Mouse (Mus musculus) embryonic fibroblast, embryonic 13.5 days (primary cell): ENCODE results near the gene Chst12. TPM values are rescaled to one million over a fixed set of nuclear protein-coding genes. Genes with fewer than 3 reads are reported as not detected.
"Not testable (repeated sequence)": the region's sequence is repeated elsewhere in the genome, so short reads cannot be mapped to it uniquely, and the experiment has no call there.

Source experiments
- H3K27ac ChIP-seq: 2 replicates; pipeline ENCODE4 v1.5.1; 2012; ENCODE audit warnings: low read length, control low read depth, inconsistent platforms; ENCODE audit not compliant: insufficient read depth
- H3K4me1 ChIP-seq: 2 replicates; pipeline ENCODE4 v1.6.1; 2011; ENCODE audit warnings: low read length; ENCODE audit not compliant: control insufficient read depth, insufficient read depth
- H3K4me3 ChIP-seq: 2 replicates; pipeline ENCODE4 v1.5.1; 2011; ENCODE audit warnings: mild to moderate bottlenecking, control low read depth, low read length; ENCODE audit not compliant: insufficient read depth
- CTCF ChIP-seq: IDR thresholded peaks from 2 replicates; pipeline ENCODE4 v1.5.1; 2011; ENCODE audit warnings: mild to moderate bottlenecking, control low read depth, low read length, moderate library complexity, borderline replicate concordance; ENCODE audit not compliant: insufficient read depth
- POLR2A ChIP-seq: IDR thresholded peaks from 2 replicates; pipeline ENCODE4 v1.6.1; 2011; ENCODE audit warnings: low read depth, mild to moderate bottlenecking, control low read depth, low read length, moderate library complexity
- polyA plus RNA-seq: library from polyadenylated mRNA; stranded (reverse); fragments of >200 nt; gene quantifications from 2 replicates; pipeline ENCODE4 v1.2.4, GENCODE M21; 2011; ENCODE audit warnings: low read depth; ENCODE audit not compliant: missing spikeins, insufficient read length

Chst12 gene
- polyA plus RNA-seq, 1 experiment, result 31.6 TPM

GRCm38 (mm10) chr5:140501982-140502836 is 3.1 kb upstream of the Chst12 start:
- no peak overlapping the region for H3K4me3 ChIP-seq
- TF ChIP-seq CTCF (no peak), POLR2A (no peak; the same call in 1 of the 2 replicates)
- peaks cover 17% of the 10 kb centered on the region for H3K4me1 ChIP-seq
- peak overlapping the region; percentile 88 for H3K27ac ChIP-seq

- peak overlapping the region; percentile 88 for H3K27ac ChIP-seq
- H3K4me1 ChIP-seq, result peaks cover 22% of the 10 kb centered on the region
- H3K4me3 ChIP-seq, result not testable (repeated sequence)
Measured at GRCm38 (mm10) chr5:140502925-140503324, 2.4 kb upstream of the Chst12 start.

GRCm38 (mm10) chr5:140506096-140506794 is 895 bp downstream of the Chst12 start:
- peak overlapping the region; percentile 43 for H3K27ac ChIP-seq
- peaks cover 28% of the 10 kb centered on the region for H3K4me1 ChIP-seq
- peak overlapping the region; percentile 74 for H3K4me3 ChIP-seq
- no peak for TF ChIP-seq POLR2A
- no peak for TF ChIP-seq CTCF

DNA sequence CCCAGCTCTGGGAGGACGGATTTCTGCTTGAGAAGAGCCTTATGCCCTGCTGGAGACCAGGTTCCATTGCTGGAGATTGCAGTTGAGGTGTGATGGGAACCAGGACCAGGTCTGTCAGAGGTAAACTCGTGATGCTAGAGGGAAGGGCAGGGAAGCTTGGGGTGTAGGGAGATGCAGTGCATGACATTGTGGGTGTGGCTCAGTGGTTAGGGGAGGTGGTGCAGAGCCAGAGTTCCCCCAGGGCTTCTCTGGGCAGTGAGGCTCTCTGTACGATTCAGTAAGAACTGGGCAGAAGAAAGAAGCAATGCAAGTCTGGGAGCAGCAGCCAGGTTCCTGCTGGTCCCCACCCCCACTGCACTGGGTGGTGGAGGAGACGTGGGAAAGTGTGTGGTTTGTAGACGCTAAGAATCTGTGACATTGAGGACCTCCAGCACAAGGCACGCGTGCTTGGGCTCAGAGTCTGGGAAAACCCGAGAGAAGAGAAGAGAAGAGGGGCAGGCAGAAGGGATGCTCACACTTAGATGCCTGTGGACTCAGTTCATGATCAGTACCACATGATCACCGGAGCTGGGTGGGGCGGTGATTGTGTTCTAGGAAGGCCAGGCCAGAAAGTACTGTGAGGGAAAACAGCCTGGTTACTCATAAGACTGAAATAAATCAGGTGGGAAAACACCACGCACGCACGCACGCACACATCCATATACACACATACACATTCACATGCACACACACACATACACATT is 2.3 kb downstream of the Chst12 start:
- no peak overlapping the region for H3K4me3 ChIP-seq
- TF ChIP-seq CTCF, result no peak
- TF ChIP-seq POLR2A, result peak; percentile 45; the same call in 1 of the 2 replicates
- no peak overlapping the region for H3K27ac ChIP-seq
- H3K4me1 ChIP-seq, result peaks cover 24% of the 10 kb centered on the region

- H3K27ac ChIP-seq, result no peak overlapping the region
- H3K4me3 ChIP-seq, result no peak overlapping the region
- TF ChIP-seq POLR2A, result no peak
- TF ChIP-seq CTCF, result no peak
- H3K4me1 ChIP-seq, result peaks cover 18% of the 10 kb centered on the region
Measured at GRCm38 (mm10) chr5:140508686-140509085, 3.3 kb downstream of the Chst12 start.

DNA sequence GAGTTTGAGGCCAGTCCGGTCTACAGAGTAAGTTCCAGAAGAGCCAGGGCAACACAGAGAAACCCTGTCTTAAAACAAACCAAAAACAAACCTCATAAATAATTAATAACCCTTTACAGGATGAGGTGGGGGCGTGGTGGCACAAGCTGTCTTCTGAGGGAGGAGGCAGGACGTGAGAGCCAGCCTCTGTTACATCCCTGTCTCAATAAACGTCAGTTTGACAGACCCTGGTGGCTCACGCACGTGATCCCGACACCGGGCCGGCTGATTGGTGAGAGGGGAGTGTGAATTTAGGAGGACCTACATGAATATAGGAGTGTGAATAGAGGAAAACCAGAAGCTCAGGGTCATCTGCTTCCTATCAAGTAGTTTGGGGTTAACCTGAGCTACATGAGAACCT is 3.9 kb downstream of the Chst12 start:
- Histone ChIP-seq H3K4me3 (no peak overlapping the region), H3K27ac (no peak overlapping the region), H3K4me1 (peaks cover 17% of the 10 kb centered on the region)
- TF ChIP-seq CTCF, result no peak
- no peak for TF ChIP-seq POLR2A

DNA sequence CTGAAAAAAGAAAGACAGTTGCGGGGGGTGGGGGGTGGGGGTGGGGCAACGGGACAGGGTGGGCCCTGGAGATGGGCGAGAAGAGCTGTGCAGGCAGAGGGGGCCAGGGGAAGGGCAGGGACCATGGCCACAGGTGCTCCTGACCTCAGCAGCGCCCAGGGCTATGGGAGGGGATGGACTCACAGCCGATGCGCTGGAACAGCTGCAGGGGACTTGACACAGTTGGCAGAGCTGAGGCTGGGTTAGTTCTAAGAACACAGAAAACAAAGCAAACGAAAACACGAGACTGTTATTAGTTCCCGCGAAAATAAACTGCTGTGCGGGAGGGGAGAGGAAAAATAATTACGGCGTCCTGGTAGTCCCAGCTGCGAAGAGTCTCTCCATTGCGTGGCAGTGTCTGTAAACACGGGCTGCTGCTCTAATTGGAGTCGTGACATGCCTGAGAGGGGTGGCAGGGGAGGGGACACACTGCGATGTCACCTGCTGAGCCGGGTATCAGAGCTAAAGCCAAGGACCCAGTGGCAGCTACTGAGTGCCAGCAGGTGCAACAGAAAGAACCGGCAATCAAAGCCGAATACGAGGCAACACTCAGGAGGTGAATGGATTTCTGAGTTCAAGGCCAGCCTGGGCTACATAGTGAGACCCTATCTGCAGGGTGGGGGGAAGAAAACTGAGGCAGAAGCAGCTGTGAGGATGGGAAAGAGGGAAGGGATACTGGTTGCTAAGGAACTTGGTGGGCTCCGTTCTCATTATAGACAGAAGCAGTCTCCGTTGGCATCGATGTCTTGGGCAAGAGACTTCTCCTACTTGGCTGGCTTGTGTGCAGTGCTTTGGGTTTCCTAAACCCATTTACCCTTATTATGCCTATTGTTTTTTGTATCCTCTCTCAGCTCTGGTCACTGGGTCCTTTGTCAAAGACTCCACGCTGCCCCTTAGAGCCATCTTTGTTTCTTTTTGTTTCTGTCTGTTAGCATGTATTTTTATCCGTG is 5.0 kb downstream of the Chst12 start:
- TF ChIP-seq POLR2A (no peak), CTCF (no peak)
- peaks cover 17% of the 10 kb centered on the region for H3K4me1 ChIP-seq
- H3K4me3 ChIP-seq, result no peak overlapping the region
- H3K27ac ChIP-seq, result no peak overlapping the region

- no peak overlapping the region for H3K4me3 ChIP-seq
- H3K27ac ChIP-seq, result peak overlapping the region; percentile 60
- H3K4me1 ChIP-seq, result peaks cover 11% of the 10 kb centered on the region
- TF ChIP-seq CTCF (no peak), POLR2A (no peak)
Measured at GRCm38 (mm10) chr5:140513921-140514320, 8.6 kb downstream of the Chst12 start.

- no peak overlapping the region for H3K4me3 ChIP-seq
- H3K4me1 ChIP-seq, result peaks cover 11% of the 10 kb centered on the region
- peak overlapping the region; percentile 60 for H3K27ac ChIP-seq
- TF ChIP-seq CTCF (no peak), POLR2A (no peak)
Measured at GRCm38 (mm10) chr5:140514799-140515486, 9.6 kb downstream of the Chst12 start.
